11 mouse cellular contexts compared by ENCODE assay signal in the genomic region with DNA sequence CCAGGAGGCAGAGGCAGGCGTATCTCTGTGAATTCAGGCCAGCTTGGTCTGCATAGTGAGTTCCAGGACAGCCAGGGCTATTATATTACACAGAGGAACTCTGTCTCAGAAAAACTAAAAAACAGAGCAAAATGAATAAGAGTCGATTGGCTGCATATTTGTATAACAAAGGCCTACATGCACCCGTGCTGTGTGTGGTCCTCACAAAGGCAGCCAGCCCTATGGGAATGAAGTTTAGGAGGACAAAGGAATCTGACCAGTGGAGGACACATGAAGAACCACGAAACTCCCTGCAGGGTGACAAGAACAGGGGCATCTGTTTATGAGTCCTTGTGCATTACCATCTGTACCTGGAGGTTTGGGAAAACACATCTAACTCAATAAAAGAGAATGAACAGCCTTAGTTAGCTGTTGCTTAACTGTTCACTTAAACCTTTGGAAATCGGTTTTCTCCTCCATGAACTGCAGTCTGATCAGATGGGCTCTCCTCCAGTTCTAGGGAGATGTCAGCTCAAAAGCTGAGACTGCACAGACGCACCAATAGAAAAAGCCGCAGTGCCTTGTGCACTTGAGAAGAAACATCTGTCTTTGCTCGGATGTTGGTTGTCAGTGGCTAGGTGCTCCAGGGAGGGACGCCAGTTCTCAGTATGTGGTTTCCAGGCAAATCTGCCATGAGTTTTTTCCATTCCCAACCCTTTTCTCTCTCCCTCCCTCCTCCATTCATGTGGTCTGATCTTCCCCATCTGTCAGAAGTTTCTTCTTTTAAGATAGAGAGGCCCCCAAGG. TPM values are rescaled to one million over a fixed set of nuclear protein-coding genes. Genes with fewer than 3 reads are reported as not detected.
DNase-seq lines count a peak whose midpoint lies in the region; ATAC-seq and TF ChIP-seq lines count a peak whose summit lies in the region.
"Had no signal": no experiment of that assay in that cellular context is flagged by ENCODE, and none has a peak within 500 bp of the region (broad histone marks: within the 10 kb centered on the region; RNA-seq: fewer than 3 reads in every experiment).

No protein-coding gene starts in this region.

- no peaks in the 10 kb centered on the region for H3K79me2 ChIP-seq in heart, adult 2 months (replicated peaks; ENCODE audit: control insufficient read depth, insufficient read depth, low read length)

- peak overlapping the region; percentile 54 for H3K27ac ChIP-seq in heart, embryonic 11.5 days (ENCODE audit: low read depth, low read length)
- no peak overlapping the region for H3K27ac ChIP-seq in heart, adult 2 months
- no peak overlapping the region for H3K27ac ChIP-seq in embryonic facial prominence, embryonic 10.5 days (replicated peaks)
- H3K27ac ChIP-seq in intestine, embryonic 16.5 days (ENCODE audit: low read length), result peak overlapping the region; percentile 10; the same call in 1 of the 2 replicates

- no peak for TF ChIP-seq EP300 in heart, adult 2 months (IDR thresholded peaks at IDR 0.05; ENCODE audit: insufficient read depth, low read depth, low read length)

- no peak overlapping the region for H3K4me2 ChIP-seq in heart, embryonic 11.5 days
- H3K4me2 ChIP-seq in intestine, embryonic 16.5 days (ENCODE audit: low read depth, low read length), result no peak overlapping the region

- DNase-seq in heart, adult 2 months, result no peak
- peak; percentile 51 for DNase-seq in ES-CJ7 (ENCODE audit: low read depth, low spot score)
- DNase-seq in embryonic facial prominence, embryonic 10.5 days (ENCODE audit: low spot score), result peak; percentile 31
- no peak for DNase-seq in gastrocnemius, adult 18-20 months (ENCODE audit: low spot score)
- DNase-seq in adrenal gland, adult 18-20 months (ENCODE audit: low spot score in 2 of 2), result no peak
- no peak for DNase-seq in cerebellum, postnatal 10 days

- no peaks in the 10 kb centered on the region for H3K27me3 ChIP-seq in heart, embryonic 11.5 days (ENCODE audit: control insufficient read depth, insufficient read depth, low read length)
- no peaks in the 10 kb centered on the region for H3K27me3 ChIP-seq in heart, adult 2 months (ENCODE audit: control insufficient read depth, insufficient read depth, low read length)
- no peaks in the 10 kb centered on the region for H3K27me3 ChIP-seq in embryonic facial prominence, embryonic 10.5 days (replicated peaks; ENCODE audit: low read depth, poor library complexity, severe bottlenecking)
- H3K27me3 ChIP-seq in intestine, embryonic 16.5 days (replicated peaks; ENCODE audit: control insufficient read depth, insufficient read depth, low read length), result no peaks in the 10 kb centered on the region

- no peaks in the 10 kb centered on the region for H3K9me3 ChIP-seq in heart, embryonic 11.5 days (replicated peaks; ENCODE audit: control insufficient read depth, low read length)
- H3K9me3 ChIP-seq in embryonic facial prominence, embryonic 10.5 days, result no peaks in the 10 kb centered on the region
- H3K9me3 ChIP-seq in intestine, embryonic 16.5 days (ENCODE audit: control insufficient read depth, low read length), result no peaks in the 10 kb centered on the region

- no peak for TF ChIP-seq POLR2A in heart, adult 2 months (IDR thresholded peaks at IDR 0.05; ENCODE audit: insufficient read depth, low read depth, low read length)

- TF ChIP-seq CTCF in heart, adult 2 months (IDR thresholded peaks at IDR 0.05), result no peak

- no peaks in the 10 kb centered on the region for H3K36me3 ChIP-seq in heart, embryonic 11.5 days (ENCODE audit: control insufficient read depth, insufficient read depth, low read length)
- no peaks in the 10 kb centered on the region for H3K36me3 ChIP-seq in heart, adult 2 months (ENCODE audit: control insufficient read depth, insufficient read depth, low read length)
- H3K36me3 ChIP-seq in embryonic facial prominence, embryonic 10.5 days (replicated peaks), result no peaks in the 10 kb centered on the region
- H3K36me3 ChIP-seq in intestine, embryonic 16.5 days (ENCODE audit: control insufficient read depth, insufficient read depth, low read length), result no peaks in the 10 kb centered on the region

- intact Hi-C loops in heart, adult 2 months (cut with DNase I), result no loop called here

- 32% methylated on average over 9 of the region's 9 CpGs for WGBS in heart, embryonic 11.5 days (ENCODE audit: insufficient replicate concordance)
- WGBS in heart, adult 2 months, result 46% methylated on average over 9 of the region's 9 CpGs
- WGBS in embryonic facial prominence, embryonic 10.5 days, result 64% methylated on average over 9 of the region's 9 CpGs
- 46% methylated on average over 9 of the region's 9 CpGs for WGBS in intestine, embryonic 16.5 days

- ATAC-seq in heart, embryonic 11.5 days (replicated peaks; ENCODE audit: insufficient number of reproducible peaks, low FRiP score, low TSS enrichment), result 0 out of 2 replicates have a peak, but pooled peaks have one; percentile 61
- ATAC-seq in intestine, embryonic 16.5 days, result peak; percentile 63; the same call in 1 of the 2 replicates
- ATAC-seq: midbrain, embryonic 16.5 days had no signal

- peaks cover 8% of the 10 kb centered on the region; the same call in 1 of the 2 replicates for H3K4me1 ChIP-seq in heart, embryonic 11.5 days (ENCODE audit: control insufficient read depth, insufficient read depth, low read length)
- H3K4me1 ChIP-seq in heart, adult 2 months (ENCODE audit: control insufficient read depth, insufficient read depth, low read length), result no peaks in the 10 kb centered on the region
- peaks cover 21% of the 10 kb centered on the region for H3K4me1 ChIP-seq in embryonic facial prominence, embryonic 10.5 days
- peaks cover 7% of the 10 kb centered on the region for H3K4me1 ChIP-seq in intestine, embryonic 16.5 days (ENCODE audit: control insufficient read depth, insufficient read depth, low read length)

- H3K4me3 ChIP-seq in heart, embryonic 11.5 days (ENCODE audit: low read depth, low read length), result no peak overlapping the region
- H3K4me3 ChIP-seq in heart, adult 2 months, result no peak overlapping the region
- H3K4me3 ChIP-seq in embryonic facial prominence, embryonic 10.5 days, result no peak overlapping the region
- H3K4me3 ChIP-seq in intestine, embryonic 16.5 days (ENCODE audit: low read length), result no peak overlapping the region

- H3K9ac ChIP-seq in heart, embryonic 11.5 days (ENCODE audit: low read depth, low read length), result no peak overlapping the region
- H3K9ac ChIP-seq in heart, adult 2 months (ENCODE audit: low read depth, low read length), result no peak overlapping the region
- H3K9ac ChIP-seq in intestine, embryonic 16.5 days (ENCODE audit: low read depth, low read length), result no peak overlapping the region

RNA-seq across cellular contexts. Expression of gene Cxcr1, which starts 14.6 kb away (rescaled TPM):
- not detected in 2 replicates for polyA plus RNA-seq in heart, embryonic 11.5 days (2014; fragmentation: Nextera tagmentation; extraction: Ambion mirVana)
- not detected for total RNA-seq in heart, adult 2 months (2021)
- polyA plus RNA-seq in heart, adult 2 months (2012; rRNA removed), result not detected in 2 replicates
- not detected in 2 replicates for polyA plus RNA-seq in embryonic facial prominence, embryonic 10.5 days (2016; fragmentation: Nextera tagmentation; extraction: Ambion mirVana)
- polyA plus RNA-seq in intestine, embryonic 16.5 days (2015; fragmentation: Nextera tagmentation; extraction: Ambion mirVana), result not detected in 2 replicates
- not detected for total RNA-seq in gastrocnemius, adult 18-20 months (2021)
- total RNA-seq in adrenal gland, adult 18-20 months (2021), result not detected
- total RNA-seq: gastrocnemius, adult 8-10 months; liver, adult 2 months had no signal
- polyA plus RNA-seq: liver, adult 2 months; midbrain, embryonic 16.5 days had no signal

RNA-seq across cellular contexts. Expression of gene Cxcr2, which starts 26.0 kb away (rescaled TPM):
- polyA plus RNA-seq in heart, embryonic 11.5 days (2014; fragmentation: Nextera tagmentation; extraction: Ambion mirVana), result 0.07 TPM in 1 of 2 replicates, not detected in the other
- total RNA-seq in heart, adult 2 months (2021), result under 1 TPM; 0.14 to 0.52 TPM
- 0.82 and 1.3 TPM in 2 replicates for polyA plus RNA-seq in heart, adult 2 months (2012; rRNA removed)
- polyA plus RNA-seq in embryonic facial prominence, embryonic 10.5 days (2016; fragmentation: Nextera tagmentation; extraction: Ambion mirVana), result 0.05 and 0.22 TPM in 2 replicates
- 0.22 and 0.27 TPM in 2 replicates for polyA plus RNA-seq in intestine, embryonic 16.5 days (2015; fragmentation: Nextera tagmentation; extraction: Ambion mirVana)
- total RNA-seq in gastrocnemius, adult 18-20 months (2021), result not detected
- total RNA-seq in adrenal gland, adult 18-20 months (2021), result under 1 TPM in 1 of 2 experiments, not detected in 1; 0.13 TPM
- total RNA-seq: gastrocnemius, adult 8-10 months; liver, adult 2 months had no signal

RNA-seq across cellular contexts. Expression of gene Rufy4, which starts 54.5 kb away (rescaled TPM):
- polyA plus RNA-seq in heart, embryonic 11.5 days (2014; fragmentation: Nextera tagmentation; extraction: Ambion mirVana), result 0.21 and 0.39 TPM in 2 replicates
- 1 to 10 TPM; 1.1 to 1.2 TPM for total RNA-seq in heart, adult 2 months (2021)
- polyA plus RNA-seq in heart, adult 2 months (2012; rRNA removed), result 0.59 and 1.0 TPM in 2 replicates
- 0.06 and 0.15 TPM in 2 replicates for polyA plus RNA-seq in embryonic facial prominence, embryonic 10.5 days (2016; fragmentation: Nextera tagmentation; extraction: Ambion mirVana)
- polyA plus RNA-seq in intestine, embryonic 16.5 days (2015; fragmentation: Nextera tagmentation; extraction: Ambion mirVana), result 0.12 and 0.31 TPM in 2 replicates
- under 1 TPM; 0.09 to 0.11 TPM for total RNA-seq in gastrocnemius, adult 18-20 months (2021)
- 1 to 10 TPM; 1.3 to 2.0 TPM for total RNA-seq in adrenal gland, adult 18-20 months (2021)
- total RNA-seq: gastrocnemius, adult 8-10 months had no signal

RNA-seq across cellular contexts. Expression of gene Tns1, which starts 55.6 kb away (rescaled TPM):
- polyA plus RNA-seq in heart, embryonic 11.5 days (2014; fragmentation: Nextera tagmentation; extraction: Ambion mirVana), result 71.9 and 75.6 TPM in 2 replicates
- 100 to 1,000 TPM; 629 to 748 TPM for total RNA-seq in heart, adult 2 months (2021)
- 329 and 365 TPM in 2 replicates for polyA plus RNA-seq in heart, adult 2 months (2012; rRNA removed)
- 27.4 and 30.4 TPM in 2 replicates for polyA plus RNA-seq in embryonic facial prominence, embryonic 10.5 days (2016; fragmentation: Nextera tagmentation; extraction: Ambion mirVana)
- polyA plus RNA-seq in intestine, embryonic 16.5 days (2015; fragmentation: Nextera tagmentation; extraction: Ambion mirVana), result 20.2 and 23.4 TPM in 2 replicates
- total RNA-seq in gastrocnemius, adult 18-20 months (2021), result 100 to 1,000 TPM; 226 to 298 TPM
- total RNA-seq in adrenal gland, adult 18-20 months (2021), result 100 to 1,000 TPM; 389 to 450 TPM

RNA-seq across cellular contexts. Expression of gene Arpc2, which starts 56.1 kb away (rescaled TPM):
- polyA plus RNA-seq in heart, embryonic 11.5 days (2014; fragmentation: Nextera tagmentation; extraction: Ambion mirVana), result 387 and 411 TPM in 2 replicates
- 100 to 1,000 TPM; 130 to 132 TPM for total RNA-seq in heart, adult 2 months (2021)
- polyA plus RNA-seq in heart, adult 2 months (2012; rRNA removed), result 85.5 and 111 TPM in 2 replicates
- polyA plus RNA-seq in embryonic facial prominence, embryonic 10.5 days (2016; fragmentation: Nextera tagmentation; extraction: Ambion mirVana), result 359 and 369 TPM in 2 replicates
- 556 and 575 TPM in 2 replicates for polyA plus RNA-seq in intestine, embryonic 16.5 days (2015; fragmentation: Nextera tagmentation; extraction: Ambion mirVana)
- 10 to 100 TPM; 71.0 to 82.9 TPM for total RNA-seq in gastrocnemius, adult 18-20 months (2021)
- 100 to 1,000 TPM; 174 to 191 TPM for total RNA-seq in adrenal gland, adult 18-20 months (2021)

Comparison
In these comparisons a context has a peak if more than half of its experiments do, and no peak if none do; other contexts are left out.
1. H3K27ac ChIP-seq: peak in heart, embryonic 11.5 days (single experiment) and intestine, embryonic 16.5 days (single experiment); none in heart, adult 2 months (single experiment) and embryonic facial prominence, embryonic 10.5 days (single experiment).
2. DNase-seq: peak in ES-CJ7 (single experiment) and embryonic facial prominence, embryonic 10.5 days (single experiment); none in heart, adult 2 months (0 of 2), gastrocnemius, adult 18-20 months (single experiment), adrenal gland, adult 18-20 months (0 of 2) and cerebellum, postnatal 10 days (0 of 2).